Mouse (Mus musculus) gastrocnemius, adult 2 months (tissue): ENCODE data around the gene Adamtsl1. TPM values are rescaled to one million over a fixed set of nuclear protein-coding genes. Genes with fewer than 3 reads are reported as not detected.

Experiments
- DNase-seq: peaks from one replicate; pipeline ENCODE4 v3.0.0; 2022
- H3K27ac ChIP-seq: fragments of 200-600 bp; 2 replicates; pipeline ENCODE4 v1.8.1; 2022; ENCODE audit warnings: mild to moderate bottlenecking
- H3K4me3 ChIP-seq: fragments of 200-600 bp; 2 replicates; pipeline ENCODE4 v1.8.1; 2022; ENCODE audit warnings: mild to moderate bottlenecking, moderate library complexity
- CTCF ChIP-seq: fragments of 200-600 bp; IDR thresholded peaks from 2 replicates; pipeline ENCODE4 v1.8.1; 2022; ENCODE audit warnings: antibody characterized with exemption, mild to moderate bottlenecking, moderate library complexity
- intact Hi-C: fragments of 180-260 bp; cut with DNase I; formaldehyde crosslinking; loops from one replicate; pipeline ENCODE4 v1.15.1; 2025
- total RNA-seq, 2 experiments: library from RNA; stranded (reverse); gene quantifications; 2 replicates each; pipeline ENCODE4 v1.2.3; 2021

Adamtsl1 gene
- total RNA-seq, 2 experiments from 2014 or later: 5.7 to 5.9 TPM

- intact Hi-C loops: no loop called here
- peak overlapping the region; percentile 40; the same call in 1 of the 2 replicates for H3K27ac ChIP-seq
- peak; percentile 45 for DNase-seq
Measured at GRCm38 (mm10) chr4:86273703-86274355, 759.9 kb downstream of the Adamtsl1 start.

GRCm38 (mm10) chr4:86274663-86275062 is 760.7 kb downstream of the Adamtsl1 start:
- no peak overlapping the region for H3K27ac ChIP-seq
- no peak for DNase-seq
- H3K4me3 ChIP-seq: no peak overlapping the region
- TF ChIP-seq CTCF: no peak
- intact Hi-C loops: no loop called here

More at GRCm38 (mm10) chr4:86273703-86274355, 759.9 kb downstream of the Adamtsl1 start:
- TF ChIP-seq CTCF: no peak
- no peak overlapping the region for H3K4me3 ChIP-seq

DNA sequence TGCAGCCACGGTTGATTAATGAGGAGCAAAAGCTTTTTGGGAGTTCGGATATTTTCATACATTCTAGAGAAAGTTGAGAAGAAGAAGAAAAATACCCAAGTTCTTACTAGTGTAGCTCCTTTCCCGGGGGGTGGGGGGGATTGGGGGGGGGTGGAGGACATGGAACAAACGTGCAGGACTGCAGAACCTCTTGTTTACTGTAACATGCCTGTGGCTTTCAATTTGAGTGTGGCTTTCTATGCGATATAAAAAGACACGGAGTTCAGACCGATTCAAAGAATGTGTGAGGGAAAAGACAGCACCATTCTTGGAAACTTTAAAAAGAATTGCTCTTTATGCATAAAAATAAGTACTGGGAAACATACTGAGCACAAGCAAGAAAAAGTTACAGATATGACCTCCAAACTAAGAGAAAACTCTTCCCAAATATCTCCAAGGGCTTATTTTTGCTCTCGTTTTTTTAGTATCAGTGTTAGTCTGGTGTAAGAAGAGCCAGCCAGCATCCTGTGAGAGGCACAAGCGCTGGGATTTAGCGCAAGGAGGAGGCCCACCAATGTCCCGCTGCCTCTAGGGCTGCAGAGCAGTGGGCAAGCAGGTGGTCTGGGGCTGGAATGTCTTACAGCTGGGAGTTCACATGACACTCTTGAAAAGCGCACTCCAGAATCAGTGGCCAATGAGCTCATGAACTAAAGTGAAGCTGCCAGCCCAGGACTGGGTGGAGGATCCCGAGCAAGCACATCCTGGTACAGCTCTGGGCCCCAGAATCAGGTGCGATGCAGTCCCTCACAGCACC is 762.2 kb downstream of the Adamtsl1 start:
- DNase-seq: no peak
- no peak for TF ChIP-seq CTCF
- intact Hi-C loops: no loop called here
- H3K4me3 ChIP-seq: no peak overlapping the region
- peak overlapping the region; percentile 2 for H3K27ac ChIP-seq

- no peak for DNase-seq
- no peak for TF ChIP-seq CTCF
- Histone ChIP-seq H3K27ac (peak overlapping the region; percentile 51; the same call in 1 of the 2 replicates), H3K4me3 (no peak overlapping the region)
- intact Hi-C loops: no loop called here
Measured at GRCm38 (mm10) chr4:86278546-86278945, 764.6 kb downstream of the Adamtsl1 start.

GRCm38 (mm10) chr4:86286572-86286971 is 772.6 kb downstream of the Adamtsl1 start:
- H3K27ac ChIP-seq: no peak overlapping the region
- TF ChIP-seq CTCF: no peak
- intact Hi-C loops: no loop called here
- H3K4me3 ChIP-seq: no peak overlapping the region
- DNase-seq: no peak

GRCm38 (mm10) chr4:86288264-86288663 is 774.3 kb downstream of the Adamtsl1 start:
- no peak for TF ChIP-seq CTCF
- intact Hi-C loops: no loop called here
- Histone ChIP-seq H3K27ac (no peak overlapping the region), H3K4me3 (no peak overlapping the region)
- DNase-seq: no peak

- no peak overlapping the region for H3K4me3 ChIP-seq
- TF ChIP-seq CTCF: no peak
- intact Hi-C loops: no loop called here
- no peak for DNase-seq
- no peak overlapping the region for H3K27ac ChIP-seq
Measured at GRCm38 (mm10) chr4:86289511-86290273, 775.7 kb downstream of the Adamtsl1 start.

DNA sequence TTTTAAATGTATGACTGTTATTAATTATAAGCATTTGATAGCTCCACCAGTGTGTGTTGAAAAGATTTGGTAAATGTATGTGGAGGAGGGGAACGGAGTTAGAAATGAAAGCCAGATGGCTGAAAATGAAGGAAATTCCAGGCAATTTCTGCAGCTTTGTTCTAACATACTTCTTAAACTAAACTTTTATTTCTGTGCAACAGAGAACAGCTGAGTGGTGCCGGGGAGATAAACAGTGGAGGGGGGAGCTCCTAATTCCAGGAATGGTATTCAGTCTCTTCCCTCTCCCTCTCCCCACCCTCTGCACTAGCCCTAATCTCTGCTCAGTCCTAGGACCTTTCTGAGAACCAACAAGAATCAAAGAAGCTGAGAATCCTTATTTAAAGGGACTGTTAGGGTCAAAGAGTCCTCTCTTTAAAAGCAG is 780.9 kb downstream of the Adamtsl1 start:
- Histone ChIP-seq H3K27ac (peak overlapping the region; percentile 38), H3K4me3 (no peak overlapping the region)
- intact Hi-C loops: no loop called here
- TF ChIP-seq CTCF: no peak
- no peak for DNase-seq

- H3K27ac ChIP-seq: no peak overlapping the region
- no peak for DNase-seq
- H3K4me3 ChIP-seq: no peak overlapping the region
- intact Hi-C loops: no loop called here
- no peak for TF ChIP-seq CTCF
Measured at GRCm38 (mm10) chr4:86301469-86301868, 787.5 kb downstream of the Adamtsl1 start.

DNA sequence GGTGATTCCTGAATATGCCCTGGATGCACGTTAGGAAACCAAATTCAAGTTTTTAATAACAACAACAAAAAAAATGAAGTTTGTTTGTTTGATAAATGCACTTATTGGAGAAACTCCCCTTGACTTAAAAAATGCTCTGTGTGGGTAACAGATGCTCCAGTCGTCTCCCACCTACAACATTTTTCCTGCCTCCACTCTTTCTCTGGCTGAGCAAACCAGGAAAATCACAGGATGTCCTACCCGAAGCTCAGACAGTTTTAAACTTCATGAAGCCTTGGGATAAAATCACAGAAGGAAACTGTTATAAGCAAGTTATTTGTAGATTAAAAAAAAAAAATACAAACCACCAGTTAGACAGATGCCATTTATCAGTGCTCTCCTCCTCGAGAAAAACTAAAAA is 788.1 kb downstream of the Adamtsl1 start:
- intact Hi-C loops: no loop called here
- no peak for TF ChIP-seq CTCF
- H3K4me3 ChIP-seq: no peak overlapping the region
- no peak for DNase-seq
- no peak overlapping the region for H3K27ac ChIP-seq

DNA sequence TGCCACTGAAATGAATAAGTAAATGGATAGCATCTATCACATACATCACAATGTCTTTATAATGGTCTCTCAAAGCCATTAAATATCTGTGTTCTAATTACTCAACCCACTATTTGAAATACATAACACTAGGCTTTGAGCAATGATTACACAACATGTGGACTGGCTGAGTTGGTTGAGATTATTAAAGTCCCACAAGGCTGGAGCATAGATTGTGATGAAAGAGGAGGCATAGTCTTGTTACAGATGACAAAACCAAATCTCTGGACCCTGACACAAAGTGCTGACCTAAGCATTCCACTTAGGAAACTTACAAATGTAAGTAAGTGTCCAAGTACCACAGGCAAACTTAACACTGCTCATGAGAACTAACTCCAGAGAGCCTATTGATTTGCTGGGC is 792.8 kb downstream of the Adamtsl1 start:
- Histone ChIP-seq H3K4me3 (no peak overlapping the region), H3K27ac (no peak overlapping the region)
- intact Hi-C loops: no loop called here
- TF ChIP-seq CTCF: no peak
- no peak for DNase-seq

DNA sequence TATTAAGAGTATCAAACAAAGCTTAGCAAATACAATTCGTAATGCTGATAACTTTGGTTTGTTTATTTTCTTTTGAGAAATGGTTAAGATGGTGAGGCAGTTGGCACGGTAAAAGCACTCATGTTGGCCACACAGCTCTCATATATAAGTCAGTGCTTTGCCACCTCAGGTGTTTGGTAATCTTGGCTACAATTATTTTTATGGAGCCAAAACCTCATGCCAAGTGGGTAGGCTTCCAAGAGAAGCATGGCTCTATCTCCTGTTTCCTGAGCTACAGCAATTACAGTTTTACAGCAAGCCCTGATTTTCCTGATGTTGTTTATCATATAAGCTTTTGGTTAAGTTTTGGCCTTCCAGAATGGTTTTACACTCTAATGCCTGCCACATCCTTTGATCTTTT is 795.2 kb downstream of the Adamtsl1 start:
- H3K27ac ChIP-seq: no peak overlapping the region
- no peak for TF ChIP-seq CTCF
- DNase-seq: no peak
- H3K4me3 ChIP-seq: no peak overlapping the region
- intact Hi-C loops: no loop called here
